Mouse (Mus musculus): ENCODE data around the gene Gale. TPM values are rescaled to one million over a fixed set of nuclear protein-coding genes. Genes with fewer than 3 reads are reported as not detected.

Gale gene
- polyA plus RNA-seq, 1 experiment from 2014 or later, result 47.7 TPM

DNA sequence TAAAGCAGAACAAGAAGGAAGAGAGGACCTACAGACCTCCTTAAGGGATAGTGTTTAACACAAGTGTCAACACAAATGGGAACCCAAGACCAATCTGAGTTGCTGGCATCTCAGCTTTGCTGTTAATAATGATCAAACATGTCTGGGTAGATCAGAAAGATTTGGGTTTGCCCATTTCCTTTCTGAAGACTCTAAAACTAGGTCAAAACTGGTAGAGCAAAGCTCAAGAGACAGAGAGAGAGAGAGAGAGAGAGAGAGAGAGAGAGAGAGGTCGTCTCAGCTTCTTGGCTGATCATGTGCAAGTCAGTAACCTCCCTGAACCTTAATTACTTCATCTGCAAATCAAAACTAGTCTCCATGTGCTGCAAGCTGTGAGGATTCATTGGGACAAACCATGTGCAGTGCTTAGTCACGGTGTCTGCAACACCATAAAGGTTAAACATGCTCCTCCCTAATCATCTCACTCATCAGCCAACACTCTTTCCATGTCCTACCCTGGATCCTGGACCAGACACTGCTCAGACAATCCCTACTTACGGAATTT is 52.6 kb downstream of the Gale start:
- Histone ChIP-seq H3K27me3 (ENCODE audit: control insufficient read depth, insufficient read depth, low read length) (no peaks in the 10 kb centered on the region), H3K9ac (replicated peaks; ENCODE audit: low read depth, low read length) (no peak overlapping the region), H3K4me2 (replicated peaks; ENCODE audit: low read depth, low read length) (no peak overlapping the region), H3K4me1 (ENCODE audit: control insufficient read depth, insufficient read depth, low read length) (peaks cover 9% of the 10 kb centered on the region; the same call in 1 of the 2 replicates), H3K9me3 (ENCODE audit: control insufficient read depth, low read depth, low read length) (no peaks in the 10 kb centered on the region), H3K4me3 (ENCODE audit: low read depth, low read length) (no peak overlapping the region), H3K27ac (ENCODE audit: low read length) (no peak overlapping the region), H3K36me3 (ENCODE audit: control insufficient read depth, insufficient read depth, low read length) (peaks cover 20% of the 10 kb centered on the region; the same call in 1 of the 2 replicates)
- no peak for ATAC-seq (ENCODE audit: insufficient number of reproducible peaks, insufficient read depth, low FRiP score, low read depth)
- WGBS, result 96% methylated on average over 3 of the region's 3 CpGs

Other genes with a start within 250 kb of the Gale start
- 0.33 and 0.60 TPM in 2 replicates for gene Il22ra1, start 235.6 kb upstream of the Gale start, polyA plus RNA-seq (2014; fragmentation: Nextera tagmentation; extraction: Ambion mirVana)
- gene Myom3, start 204.0 kb upstream of the Gale start, polyA plus RNA-seq (2014; fragmentation: Nextera tagmentation; extraction: Ambion mirVana), result 0.09 and 0.31 TPM in 2 replicates
- gene Srsf10, start 108.0 kb upstream of the Gale start, polyA plus RNA-seq (2014; fragmentation: Nextera tagmentation; extraction: Ambion mirVana), result 297 and 298 TPM in 2 replicates
- 172 and 189 TPM in 2 replicates for gene Pnrc2, start 89.9 kb upstream of the Gale start, polyA plus RNA-seq (2014; fragmentation: Nextera tagmentation; extraction: Ambion mirVana)
- gene Cnr2, start 68.3 kb upstream of the Gale start, polyA plus RNA-seq (2014; fragmentation: Nextera tagmentation; extraction: Ambion mirVana), result 0.38 and 0.39 TPM in 2 replicates
- gene Fuca1, start 43.0 kb upstream of the Gale start, polyA plus RNA-seq (2014; fragmentation: Nextera tagmentation; extraction: Ambion mirVana), result 87.7 and 93.3 TPM in 2 replicates
- 85.5 and 87.7 TPM in 2 replicates for gene Hmgcl, start 17.3 kb upstream of the Gale start, polyA plus RNA-seq (2014; fragmentation: Nextera tagmentation; extraction: Ambion mirVana)
- gene Lypla2, start 8.9 kb downstream of the Gale start, polyA plus RNA-seq (2014; fragmentation: Nextera tagmentation; extraction: Ambion mirVana), result 101 and 104 TPM in 2 replicates
- 45.9 and 46.6 TPM in 2 replicates for gene Pithd1, start 23.5 kb downstream of the Gale start, polyA plus RNA-seq (2014; fragmentation: Nextera tagmentation; extraction: Ambion mirVana)
- 39.8 and 43.9 TPM in 2 replicates for gene Eloa, start 58.0 kb downstream of the Gale start, polyA plus RNA-seq (2014; fragmentation: Nextera tagmentation; extraction: Ambion mirVana)
- 506 and 533 TPM in 2 replicates for gene Rpl11, start 89.7 kb downstream of the Gale start, polyA plus RNA-seq (2014; fragmentation: Nextera tagmentation; extraction: Ambion mirVana)
- 384 and 404 TPM in 2 replicates for gene Id3, start 179.8 kb downstream of the Gale start, polyA plus RNA-seq (2014; fragmentation: Nextera tagmentation; extraction: Ambion mirVana)
- 3.5 and 4.4 TPM in 2 replicates for gene E2f2, start 208.7 kb downstream of the Gale start, polyA plus RNA-seq (2014; fragmentation: Nextera tagmentation; extraction: Ambion mirVana)
- gene Asap3, start 242.6 kb downstream of the Gale start, polyA plus RNA-seq (2014; fragmentation: Nextera tagmentation; extraction: Ambion mirVana), result 5.1 and 5.6 TPM in 2 replicates

All from stomach, embryonic 14.5 days (tissue).